Mouse (Mus musculus) heart, adult 2 months (tissue): ENCODE measurements around the gene Mael.

Experiments used
- CTCF ChIP-seq: fragments of 200-600 bp; IDR thresholded peaks from 2 replicates; pipeline ENCODE4 v1.8.1; 2022; ENCODE audit warnings: antibody characterized with exemption, mild to moderate bottlenecking, moderate library complexity
- EP300 ChIP-seq: fragments of 200-500 bp; IDR thresholded peaks from 2 replicates; pipeline ENCODE4 v1.6.1; 2011; ENCODE audit warnings: low read depth, low read length, control low read depth; ENCODE audit not compliant: insufficient read depth

GRCm38 (mm10) chr1:166266001-166266705 lies 27.6 kb upstream of the Mael start:
- TF ChIP-seq CTCF (no peak), EP300 (no peak)
